Mouse (Mus musculus) spleen, embryonic (tissue): ENCODE data around the gene Nelfb.

ENCODE experiments used
- CTCF ChIA-PET: fragments of 350-600 bp; sonication (Branson Sonifier 250); formaldehyde crosslinking; loops from one replicate; lab custom pipeline; 2022; lab: Charles Lee

Nelfb gene

GRCm38 (mm10) chr2:25203631-25204214 lies 7.6 kb downstream of the Nelfb start:
- CTCF ChIA-PET: no interaction called here

- CTCF ChIA-PET: interaction anchor here (0.5 kb wide), 1 partner anchor 8 kb away, joined by 4 read pairs; no protein-coding TSS in a partner anchor
Observed at GRCm38 (mm10) chr2:25200631-25201030, 10.7 kb downstream of the Nelfb start.

- CTCF ChIA-PET: interaction anchor here (0.6 kb wide), 1 partner anchor 59 kb away, joined by 3 read pairs; no protein-coding TSS in a partner anchor
Observed at GRCm38 (mm10) chr2:25197946-25198345, 13.3 kb downstream of the Nelfb start.

- CTCF ChIA-PET: interaction anchor here (0.5 to 1.3 kb wide), 4 partner anchors 13 to 64 kb away, joined by 3 to 11 read pairs (median 4); no protein-coding TSS in a partner anchor
Observed at GRCm38 (mm10) chr2:25197191-25197590, 14.1 kb downstream of the Nelfb start.

GRCm38 (mm10) chr2:25196172-25196954 lies 14.9 kb downstream of the Nelfb start, which contains the start of gene Tor4a:
Gene Tor4a, minus strand, starts transcription at chr2:25196886.
- CTCF ChIA-PET: interaction anchor here (0.5 to 1.3 kb wide), 3 partner anchors 32 to 65 kb away, joined by 4 to 11 read pairs (median 5); no protein-coding TSS in a partner anchor

GRCm38 (mm10) chr2:25195211-25196156 lies 15.8 kb downstream of the Nelfb start:
- CTCF ChIA-PET: interaction anchor here (1.1 to 1.3 kb wide), 2 partner anchors 33 to 66 kb away, joined by 4 to 5 read pairs; no protein-coding TSS in a partner anchor

- CTCF ChIA-PET: interaction anchor here (0.5 to 1.7 kb wide), 6 partner anchors 14 to 312 kb away, joined by 3 to 10 read pairs (median 4); partner anchors contain the start of genes Nrarp and Tprn
Observed at GRCm38 (mm10) chr2:25194486-25195171, 16.7 kb downstream of the Nelfb start.

- CTCF ChIA-PET: interaction anchor here (0.5 to 1.7 kb wide), 7 partner anchors 13 to 311 kb away, joined by 3 to 10 read pairs (median 4); partner anchors contain the start of genes Nrarp and Tprn
Observed at GRCm38 (mm10) chr2:25194006-25194405, 17.3 kb downstream of the Nelfb start.

- CTCF ChIA-PET: interaction anchor here (0.6 to 1.7 kb wide), 6 partner anchors 13 to 99 kb away, joined by 3 to 12 read pairs (median 4); partner anchors contain the start of gene Nrarp
Observed at GRCm38 (mm10) chr2:25193330-25193770, 17.9 kb downstream of the Nelfb start.

- CTCF ChIA-PET: no interaction called here
Observed at GRCm38 (mm10) chr2:25187841-25188240, 23.4 kb downstream of the Nelfb start.

GRCm38 (mm10) chr2:25186575-25186930 lies 24.7 kb downstream of the Nelfb start:
- CTCF ChIA-PET: no interaction called here

GRCm38 (mm10) chr2:25185625-25186574 lies 25.4 kb downstream of the Nelfb start:
- CTCF ChIA-PET: no interaction called here

GRCm38 (mm10) chr2:25184496-25184895 lies 26.8 kb downstream of the Nelfb start:
- CTCF ChIA-PET: no interaction called here

GRCm38 (mm10) chr2:25183336-25183735 lies 28.0 kb downstream of the Nelfb start:
- CTCF ChIA-PET: no interaction called here

- CTCF ChIA-PET: interaction anchor here (0.6 kb wide), 1 partner anchor 292 kb away, joined by 4 read pairs; no protein-coding TSS in a partner anchor
Observed at GRCm38 (mm10) chr2:25182664-25183063, 28.6 kb downstream of the Nelfb start.

GRCm38 (mm10) chr2:25181891-25182397 lies 29.3 kb downstream of the Nelfb start:
- CTCF ChIA-PET: no interaction called here

GRCm38 (mm10) chr2:25180973-25181890 lies 30.1 kb downstream of the Nelfb start:
- CTCF ChIA-PET: interaction anchor here (1.0 to 1.3 kb wide), 3 partner anchors 10 to 43 kb away, joined by 3 to 5 read pairs (median 3); partner anchors contain the start of gene Tubb4b
